ENCODE assay signal across 14 mouse cellular contexts in the genomic region with DNA sequence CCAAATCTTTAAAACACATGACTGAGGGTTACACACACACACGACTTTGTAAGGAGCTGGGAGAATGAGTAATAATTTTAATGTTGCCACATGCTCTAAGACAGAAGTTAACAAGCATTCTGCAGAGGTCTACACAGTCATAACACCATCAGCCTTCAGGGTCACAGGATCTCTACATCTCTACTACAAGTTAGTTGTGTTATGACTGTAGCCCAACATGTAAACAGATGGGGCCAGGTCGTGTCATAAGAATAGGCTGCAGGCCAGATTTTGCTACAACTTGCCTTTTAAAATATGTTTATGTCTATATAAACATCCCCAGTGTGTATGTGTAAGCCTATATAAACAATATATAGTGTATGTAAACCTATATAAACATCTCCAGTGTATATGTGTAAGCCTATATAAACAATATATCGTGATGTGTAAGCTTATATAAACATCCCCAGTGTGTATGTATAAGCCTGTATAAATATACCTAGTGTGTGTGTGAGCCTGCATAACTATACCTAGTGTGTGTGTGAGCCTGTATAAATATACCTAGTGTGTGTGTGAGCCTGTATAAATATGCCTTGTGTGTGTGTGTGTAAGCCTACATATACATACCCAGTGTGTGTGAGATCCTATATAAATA.
"Had no signal": no experiment of that assay in that cellular context is flagged by ENCODE, and none has a peak within 500 bp of the region (broad histone marks: within the 10 kb centered on the region; RNA-seq: fewer than 3 reads in every experiment).

No protein-coding gene starts in this region.

- H3K4me1 ChIP-seq: limb, embryonic 15.5 days; liver, embryonic 12.5 days; megakaryocyte, embryonic 14.5 days; midbrain, embryonic 15.5 days; neural tube, embryonic 12.5 days had no signal

- H3K36me3 ChIP-seq: limb, embryonic 15.5 days; liver, embryonic 12.5 days; midbrain, embryonic 15.5 days; neural tube, embryonic 12.5 days had no signal

- H3K27ac ChIP-seq: hindbrain, postnatal 0 days; layer of hippocampus, adult 2 months; limb, embryonic 15.5 days; liver, embryonic 12.5 days; macrophage; midbrain, embryonic 15.5 days; neural tube, embryonic 12.5 days had no signal

- H3K9me3 ChIP-seq: limb, embryonic 15.5 days; midbrain, embryonic 15.5 days; neural tube, embryonic 12.5 days had no signal

- H3K4me2 ChIP-seq: limb, embryonic 15.5 days; liver, embryonic 12.5 days; midbrain, embryonic 11.5 days; midbrain, embryonic 15.5 days; neural tube, embryonic 12.5 days had no signal

- DNase-seq: kidney, adult 18-20 months; kidney, postnatal 10 days; kidney, postnatal 4 days; left cerebral cortex, postnatal 4 days; thymus, postnatal 4 days had no signal

- H3K27me3 ChIP-seq: limb, embryonic 15.5 days; liver, embryonic 12.5 days; megakaryocyte, embryonic 14.5 days; midbrain, embryonic 15.5 days; neural tube, embryonic 12.5 days had no signal

- ATAC-seq: hindbrain, postnatal 0 days; liver, embryonic 12.5 days; midbrain, embryonic 15.5 days had no signal

- H3K9ac ChIP-seq: limb, embryonic 15.5 days; liver, embryonic 12.5 days; midbrain, embryonic 15.5 days; neural tube, embryonic 12.5 days had no signal

- H3K4me3 ChIP-seq: layer of hippocampus, adult 2 months; limb, embryonic 15.5 days; liver, embryonic 12.5 days; megakaryocyte, embryonic 14.5 days; midbrain, embryonic 15.5 days; neural tube, embryonic 12.5 days had no signal
